Mouse (Mus musculus) cerebellum, adult 8-10 months (tissue): ENCODE data around the gene Ccdc61.

Experiments
- DNase-seq: peaks from one replicate; pipeline ENCODE4 v3.0.0; 2022

Gene Ccdc61

DNA sequence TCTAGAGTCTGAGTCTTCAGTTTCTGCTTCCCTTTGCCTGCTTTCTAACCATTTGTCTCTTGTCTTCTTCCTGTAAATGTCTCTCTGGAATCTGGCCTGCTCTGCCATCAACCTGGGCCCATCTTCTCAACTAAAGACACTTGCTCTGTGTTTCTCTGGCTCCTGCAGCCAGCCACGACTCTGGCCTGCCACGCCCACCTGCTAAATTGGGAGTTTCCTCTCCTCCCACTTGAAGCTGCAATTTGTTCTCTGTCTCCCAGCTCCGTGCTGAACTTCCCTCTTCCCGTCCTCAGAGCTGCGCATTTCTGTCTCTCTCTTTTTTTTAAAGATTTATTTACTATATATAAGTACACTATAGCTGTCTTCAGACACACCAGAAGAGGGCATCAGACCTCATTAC, 65.4 kb downstream of the Ccdc61 start:
- DNase-seq: no peak

DNA sequence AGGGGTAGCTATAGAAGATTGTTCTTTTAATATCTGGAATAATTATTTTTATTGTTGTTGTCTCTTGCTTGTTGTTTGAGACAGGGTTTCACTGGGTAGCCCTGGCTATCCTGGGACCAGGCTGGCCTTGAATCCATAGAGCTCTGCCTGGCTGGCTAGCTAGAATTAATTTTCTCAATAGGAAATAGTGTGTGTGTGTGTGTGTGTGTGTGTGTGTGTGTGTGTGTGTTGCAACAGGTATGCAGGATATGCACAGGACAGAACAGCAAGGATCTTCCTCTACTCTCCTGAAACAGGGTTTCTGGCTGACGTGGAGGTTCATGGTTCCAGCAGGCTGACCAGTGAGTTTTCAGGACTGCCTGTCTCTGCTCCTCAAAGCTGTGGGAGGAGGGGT, 69.0 kb downstream of the Ccdc61 start:
- no peak for DNase-seq
